Mouse (Mus musculus): Measurements from ENCODE around the gene Pbrm1.

GRCm38 (mm10) chr14:31022579-31022978 lies 3.6 kb downstream of the Pbrm1 start:
- no peak for TF ChIP-seq CTCF (IDR thresholded peaks at IDR 0.05)
- TF ChIP-seq EP300 (IDR thresholded peaks at IDR 0.05; ENCODE audit: insufficient read depth, low read depth, low read length) = no peak
- no peak for TF ChIP-seq POLR2A (IDR thresholded peaks at IDR 0.05; ENCODE audit: insufficient read depth, low read depth, low read length)

All from heart, adult 2 months (tissue).